Mouse (Mus musculus) intestine, postnatal 0 days (tissue): ENCODE results near the gene Golm1. TPM values are rescaled to one million over a fixed set of nuclear protein-coding genes. Genes with fewer than 3 reads are reported as not detected.
A peak's percentile ranks its signal among the peaks of the same experiment; 100 is the strongest.

Source experiments
- ATAC-seq: fragments of 200-750 bp; cut with Nextera tagmentation; 2 replicates; pipeline ENCODE4 v1.8.0; 2017; ENCODE audit warnings: mild to moderate bottlenecking, moderate TSS enrichment, moderate library complexity
- H3K27ac ChIP-seq: fragments of 300-500 bp; sonication (generic); 2 replicates; pipeline ENCODE4 v1.5.1; 2014; ENCODE audit warnings: mild to moderate bottlenecking, low read depth, low read length, moderate library complexity
- H3K27me3 ChIP-seq: fragments of 300-500 bp; sonication (generic); replicated peaks from 2 replicates; pipeline ENCODE4 v1.6.1; 2014; ENCODE audit warnings: low read length, mixed read lengths; ENCODE audit not compliant: control insufficient read depth, insufficient read depth
- H3K36me3 ChIP-seq: fragments of 300-500 bp; sonication (generic); 2 replicates; pipeline ENCODE4 v1.6.1; 2014; ENCODE audit warnings: mild to moderate bottlenecking, moderate library complexity; ENCODE audit not compliant: control insufficient read depth, insufficient read depth
- H3K4me1 ChIP-seq: fragments of 300-500 bp; sonication (generic); replicated peaks from 2 replicates; pipeline ENCODE4 v1.6.1; 2014; ENCODE audit warnings: antibody characterized with exemption, low read length, mixed read lengths; ENCODE audit not compliant: control insufficient read depth, insufficient read depth
- H3K4me2 ChIP-seq: fragments of 300-500 bp; sonication (generic); replicated peaks from 2 replicates; pipeline ENCODE4 v1.6.1; 2014; ENCODE audit warnings: low read depth, mild to moderate bottlenecking, moderate library complexity
- H3K4me3 ChIP-seq: fragments of 300-500 bp; sonication (generic); 2 replicates; pipeline ENCODE4 v1.5.1; 2014; ENCODE audit warnings: low read depth, low read length
- H3K9ac ChIP-seq: fragments of 300-500 bp; sonication (generic); 2 replicates; pipeline ENCODE4 v1.6.1; 2014; ENCODE audit warnings: mild to moderate bottlenecking, low read depth, low read length
- H3K9me3 ChIP-seq: fragments of 300-500 bp; sonication (generic); 2 replicates; pipeline ENCODE4 v1.6.1; 2016; ENCODE audit warnings: mixed run types; ENCODE audit not compliant: control insufficient read depth
- CTCF ChIP-seq: sonication (generic); IDR thresholded peaks from 2 replicates; pipeline ENCODE4 v1.5.1; 2016; ENCODE audit warnings: low read depth, mild to moderate bottlenecking, control low read depth, antibody characterized with exemption, moderate library complexity
- WGBS: fragments of 180-500 bp; shearing (Covaris S2); extraction: QIAGEN DNeasy Blood & Tissue Kit; methylation state at CpG from one replicate; pipeline ENCODE4 v1.1.7; 2014; 5-methylcytosine and 5-hydroxymethylcytosine counted together
- polyA plus RNA-seq: library from polyadenylated mRNA; unstranded; fragments of >200 nt; fragmentation: Nextera tagmentation; extraction: Ambion mirVana; gene quantifications from 2 replicates; pipeline ENCODE4 v1.2.1, GENCODE M21; 2015

Gene Golm1
- polyA plus RNA-seq, 1 experiment from 2014 or later = 34.3 TPM

DNA sequence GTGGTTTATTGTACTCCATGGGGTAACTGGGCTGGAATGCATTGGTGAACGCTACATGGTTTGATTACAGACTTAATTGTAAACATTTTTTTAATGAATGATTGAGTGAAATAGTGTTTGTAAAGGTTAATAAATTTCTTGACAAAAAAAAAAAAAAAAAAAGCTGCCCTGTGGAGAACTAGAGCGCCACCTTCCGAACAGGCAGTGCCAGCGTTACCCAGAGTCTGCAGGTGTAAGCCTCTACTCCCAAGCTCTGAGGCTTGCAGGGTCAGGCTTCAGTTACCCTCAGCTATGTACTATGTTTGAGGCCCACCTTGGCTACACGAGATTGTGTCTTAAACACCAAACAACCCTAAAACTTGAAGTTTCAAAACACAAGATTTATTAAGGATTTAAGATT lies 41.0 kb downstream of the Golm1 start:
- peak; percentile 42 for TF ChIP-seq CTCF
- 66% methylated on average over 5 of the region's 5 CpGs for WGBS
- no peak overlapping the region for H3K9ac ChIP-seq
- H3K36me3 ChIP-seq = peaks cover 77% of the 10 kb centered on the region
- H3K9me3 ChIP-seq = no peaks in the 10 kb centered on the region
- no peak overlapping the region for H3K27ac ChIP-seq
- ATAC-seq = no peak
- H3K27me3 ChIP-seq = no peaks in the 10 kb centered on the region
- H3K4me3 ChIP-seq = no peak overlapping the region
- no peaks in the 10 kb centered on the region for H3K4me1 ChIP-seq
- H3K4me2 ChIP-seq = no peak overlapping the region

DNA sequence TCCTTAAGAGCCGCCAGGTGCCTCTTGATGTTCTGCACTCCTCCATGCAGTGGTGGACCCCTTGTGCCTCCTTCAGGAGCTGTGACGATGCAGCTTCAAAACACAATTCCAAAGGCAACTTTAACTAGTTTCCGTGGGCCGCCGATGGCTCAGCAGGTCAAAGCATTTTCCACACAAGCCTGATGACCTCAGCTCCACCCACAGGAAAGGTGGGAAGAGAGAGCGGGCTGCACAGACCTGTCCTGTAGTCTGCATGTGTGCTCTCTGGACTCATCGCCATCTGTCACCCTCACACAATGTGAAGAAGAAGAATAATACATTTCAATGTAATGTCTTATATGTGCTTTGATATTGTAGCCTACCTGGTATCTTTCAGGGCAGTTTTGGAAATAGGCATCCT lies 48.9 kb downstream of the Golm1 start:
- no peak for TF ChIP-seq CTCF
- peaks cover 67% of the 10 kb centered on the region for H3K36me3 ChIP-seq
- no peak overlapping the region for H3K4me2 ChIP-seq
- H3K4me3 ChIP-seq = no peak overlapping the region
- H3K9ac ChIP-seq = no peak overlapping the region
- no peaks in the 10 kb centered on the region for H3K9me3 ChIP-seq
- H3K27ac ChIP-seq = no peak overlapping the region
- H3K27me3 ChIP-seq = no peaks in the 10 kb centered on the region
- no peak for ATAC-seq
- no peaks in the 10 kb centered on the region for H3K4me1 ChIP-seq
- 95% methylated on average over 7 of the region's 7 CpGs for WGBS

DNA sequence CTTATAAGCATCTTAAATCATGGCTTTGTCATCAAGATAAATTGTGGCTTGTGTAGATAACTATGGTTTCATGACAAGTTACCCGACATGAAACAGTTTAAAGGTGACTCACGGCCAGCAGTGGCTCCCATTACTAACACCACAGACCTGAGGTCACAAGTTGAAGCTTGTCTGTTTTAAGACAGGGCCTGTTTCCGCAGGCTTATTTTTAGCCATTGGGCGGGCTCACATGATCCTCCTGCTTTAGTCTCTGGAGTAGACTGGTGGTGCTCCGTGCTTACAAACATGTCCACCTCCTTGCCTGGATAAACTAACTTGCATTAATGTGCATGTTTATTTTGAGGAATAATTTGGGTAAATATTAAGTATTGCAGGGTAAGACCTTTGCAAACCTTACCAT lies 50.7 kb downstream of the Golm1 start:
- TF ChIP-seq CTCF = no peak
- Histone ChIP-seq H3K36me3 (peaks cover 54% of the 10 kb centered on the region), H3K9me3 (no peaks in the 10 kb centered on the region), H3K27ac (no peak overlapping the region), H3K4me3 (no peak overlapping the region), H3K4me1 (no peaks in the 10 kb centered on the region), H3K4me2 (no peak overlapping the region), H3K9ac (no peak overlapping the region), H3K27me3 (no peaks in the 10 kb centered on the region)
- no peak for ATAC-seq
- 73% methylated on average over 5 of the region's 5 CpGs for WGBS

DNA sequence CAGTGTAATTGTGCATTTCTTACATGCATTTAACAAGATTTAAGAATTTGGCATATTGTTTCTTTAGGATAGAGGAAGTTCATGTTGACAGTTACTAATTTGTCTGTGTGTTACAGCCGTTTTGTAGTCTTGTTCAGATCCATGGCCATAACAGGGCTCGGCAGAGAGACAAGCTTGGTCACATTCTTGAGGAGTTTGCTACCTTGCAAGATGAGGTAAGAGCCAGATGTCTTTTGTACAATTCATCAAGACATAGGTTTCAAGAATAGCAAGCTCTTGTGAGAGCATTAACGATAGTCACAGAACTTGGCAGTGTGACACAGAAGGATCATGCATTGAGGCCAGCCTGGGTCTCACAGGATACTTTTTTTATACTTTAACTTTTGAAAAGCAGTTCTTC lies 51.2 kb downstream of the Golm1 start:
- no peak for TF ChIP-seq CTCF
- Histone ChIP-seq H3K27ac (no peak overlapping the region), H3K9me3 (no peaks in the 10 kb centered on the region), H3K4me1 (no peaks in the 10 kb centered on the region), H3K4me2 (no peak overlapping the region), H3K36me3 (peaks cover 49% of the 10 kb centered on the region), H3K27me3 (no peaks in the 10 kb centered on the region), H3K4me3 (no peak overlapping the region), H3K9ac (no peak overlapping the region)
- WGBS = 72% methylated on average over 3 of the region's 3 CpGs
- ATAC-seq = no peak

DNA sequence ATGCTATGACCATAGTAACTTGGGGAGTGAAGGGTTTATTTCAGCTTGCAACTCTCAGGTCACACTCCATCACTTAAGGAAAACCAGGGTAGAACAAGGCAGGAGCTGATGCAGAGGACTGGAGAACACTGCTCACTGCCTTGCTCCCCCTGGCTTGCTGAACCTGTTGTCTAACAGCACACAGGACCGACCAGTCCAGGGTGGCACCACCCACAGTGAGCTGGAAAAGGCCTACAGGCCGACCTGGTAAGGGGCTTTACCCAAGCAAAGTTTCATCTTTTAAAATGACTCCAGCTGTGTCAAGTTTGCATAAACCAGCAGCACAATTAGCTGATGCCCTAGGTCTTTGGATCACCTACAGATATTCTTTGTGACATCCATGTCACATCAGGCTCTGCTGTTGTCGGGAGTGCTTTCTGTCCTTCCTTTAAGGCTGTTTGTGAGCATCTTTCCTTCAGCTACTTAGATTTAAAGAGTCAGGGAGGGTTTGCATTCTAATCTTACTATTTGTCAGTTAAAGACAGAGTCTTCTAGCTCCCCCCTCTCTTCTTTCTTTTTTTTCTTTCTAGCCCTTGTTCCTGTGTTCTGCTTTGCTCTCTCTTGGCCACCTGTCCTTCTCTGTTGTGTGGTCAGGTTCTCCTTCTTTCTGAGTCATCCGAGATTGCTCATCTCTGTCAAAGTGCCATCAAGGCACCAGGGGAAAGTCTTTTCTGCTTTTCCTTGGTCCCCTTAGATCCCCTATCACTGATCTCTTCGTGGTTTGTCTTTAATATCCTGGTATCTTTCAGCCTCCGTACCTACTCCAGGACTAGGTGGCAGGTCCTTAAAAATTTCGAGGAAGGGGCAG lies 53.7 kb downstream of the Golm1 start:
- Histone ChIP-seq H3K9ac (no peak overlapping the region), H3K36me3 (peaks cover 46% of the 10 kb centered on the region)

DNA sequence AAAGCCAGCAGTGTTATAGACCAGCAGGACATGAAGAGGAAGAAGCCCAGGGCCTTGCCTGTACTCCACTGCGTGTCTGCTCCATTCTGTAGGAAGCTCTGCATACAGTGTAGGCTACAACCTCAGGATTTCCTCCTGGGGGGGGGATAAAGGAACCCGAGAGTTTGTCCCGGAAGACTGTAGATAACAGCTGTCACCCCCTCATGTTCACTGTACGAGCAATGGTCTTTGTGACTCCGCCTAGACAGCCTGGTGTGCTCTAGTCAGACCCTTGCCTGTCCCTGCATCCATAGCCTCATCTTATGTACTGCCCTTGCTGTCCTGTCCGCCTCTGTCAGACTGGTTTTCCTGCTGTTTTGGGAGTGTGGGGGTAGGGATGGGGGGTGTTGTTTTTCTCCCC lies 57.1 kb downstream of the Golm1 start:
- Histone ChIP-seq H3K4me3 (no peak overlapping the region), H3K9ac (no peak overlapping the region), H3K27ac (no peak overlapping the region), H3K4me2 (no peak overlapping the region), H3K36me3 (peaks cover 35% of the 10 kb centered on the region), H3K27me3 (no peaks in the 10 kb centered on the region), H3K4me1 (no peaks in the 10 kb centered on the region), H3K9me3 (no peaks in the 10 kb centered on the region)
- WGBS = 89% methylated on average over 6 of the region's 6 CpGs
- ATAC-seq = no peak
- TF ChIP-seq CTCF = no peak

More for the DNA sequence above, 53.7 kb downstream of the Golm1 start:
- H3K4me3 ChIP-seq = no peak overlapping the region
- WGBS = 88% methylated on average over 7 of the region's 7 CpGs
- no peaks in the 10 kb centered on the region for H3K27me3 ChIP-seq
- H3K9me3 ChIP-seq = no peaks in the 10 kb centered on the region
- H3K4me2 ChIP-seq = no peak overlapping the region
- TF ChIP-seq CTCF = no peak
- H3K27ac ChIP-seq = no peak overlapping the region
- H3K4me1 ChIP-seq = no peaks in the 10 kb centered on the region
- no peak for ATAC-seq

DNA sequence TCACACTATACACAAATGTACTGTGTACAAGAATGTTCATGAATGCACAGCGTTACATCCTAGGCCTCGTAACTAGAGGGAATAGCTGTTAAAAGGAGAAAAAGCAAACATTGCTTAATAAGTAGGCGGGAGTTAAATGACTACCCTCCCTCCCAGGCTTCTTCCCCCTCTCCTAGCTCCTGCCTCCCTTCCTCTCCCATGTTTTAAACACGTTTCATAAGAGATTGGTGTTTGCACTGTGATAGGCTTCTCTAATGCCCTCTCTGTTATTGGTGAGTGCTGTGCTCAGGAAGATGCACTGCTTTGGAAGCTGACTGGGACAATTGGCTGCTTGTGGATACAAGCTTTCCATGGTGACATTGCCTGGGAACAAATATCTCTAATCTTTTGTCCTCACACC lies 60.1 kb downstream of the Golm1 start:
- H3K36me3 ChIP-seq = peaks cover 49% of the 10 kb centered on the region
- H3K9ac ChIP-seq = no peak overlapping the region
- WGBS = 44% methylated on average over 4 of the region's 4 CpGs
- H3K27me3 ChIP-seq = no peaks in the 10 kb centered on the region
- H3K4me2 ChIP-seq = no peak overlapping the region
- H3K4me1 ChIP-seq = no peaks in the 10 kb centered on the region
- H3K4me3 ChIP-seq = no peak overlapping the region
- no peak overlapping the region for H3K27ac ChIP-seq
- ATAC-seq = no peak
- H3K9me3 ChIP-seq = no peaks in the 10 kb centered on the region
- no peak for TF ChIP-seq CTCF
